Mouse (Mus musculus): ENCODE data around the gene Gm13304. TPM values are rescaled to one million over a fixed set of nuclear protein-coding genes. Genes with fewer than 3 reads are reported as not detected.
"Not testable (repeated sequence)": the region's sequence is repeated elsewhere in the genome, so short reads cannot be mapped to it uniquely, and the experiment has no call there.

The Gm13304 gene
- 1 to 10 TPM; 2.0 to 5.4 TPM for total RNA-seq (2021)
- long read RNA-seq, experiment 1: 0 reads
- long read RNA-seq, experiment 2: 0 reads

DNA sequence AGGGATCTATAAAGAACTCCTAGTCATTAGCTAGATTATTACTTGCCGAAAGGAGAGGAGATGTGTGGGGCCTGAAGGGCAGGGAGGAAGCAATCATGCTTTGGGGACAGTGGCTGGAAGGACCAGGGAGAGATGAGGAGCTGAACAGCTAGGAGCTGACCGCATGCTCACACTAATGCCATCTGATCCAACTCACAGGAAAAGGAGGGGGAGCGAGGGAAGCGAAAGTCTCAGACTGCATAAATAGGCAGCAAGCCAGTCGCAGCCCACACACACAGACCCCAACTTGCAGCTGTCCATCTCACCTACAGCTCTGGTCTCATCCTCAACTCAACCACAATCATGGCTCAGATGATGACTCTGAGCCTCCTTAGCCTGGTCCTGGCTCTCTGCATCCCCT, at the start of gene Gm13304:
Gene Gm13304, plus strand, starts transcription at position 301 of the 400 bp plus-strand sequence.
- DNase-seq (ENCODE audit: low spot score in 2 of 2): not testable (repeated sequence)

DNA sequence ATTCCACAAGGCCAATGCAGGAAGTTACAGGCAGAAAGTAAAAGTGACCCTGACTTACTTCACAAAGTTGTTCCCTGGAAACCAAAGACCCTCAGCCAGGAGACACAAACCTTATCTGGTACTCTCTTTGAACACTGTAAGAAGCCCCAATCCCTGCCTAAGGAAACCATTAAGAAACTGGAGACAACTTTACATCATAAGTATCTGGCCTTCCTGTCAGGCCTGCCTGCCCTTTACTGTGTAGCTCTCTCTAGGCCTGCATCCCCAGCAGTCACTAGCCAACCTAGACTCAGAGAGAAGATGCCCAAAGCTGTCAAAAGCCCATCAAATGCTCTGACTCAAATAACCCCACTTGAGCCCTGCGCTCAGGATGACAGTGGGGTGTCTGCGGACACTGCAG, 23.7 kb upstream of the Gm13304 start, which contains the start of gene Gm3893:
Gene Gm3893, plus strand, starts transcription at position 301 of the 400 bp plus-strand sequence.
- DNase-seq (ENCODE audit: low spot score in 2 of 2): not testable (repeated sequence)

DNA sequence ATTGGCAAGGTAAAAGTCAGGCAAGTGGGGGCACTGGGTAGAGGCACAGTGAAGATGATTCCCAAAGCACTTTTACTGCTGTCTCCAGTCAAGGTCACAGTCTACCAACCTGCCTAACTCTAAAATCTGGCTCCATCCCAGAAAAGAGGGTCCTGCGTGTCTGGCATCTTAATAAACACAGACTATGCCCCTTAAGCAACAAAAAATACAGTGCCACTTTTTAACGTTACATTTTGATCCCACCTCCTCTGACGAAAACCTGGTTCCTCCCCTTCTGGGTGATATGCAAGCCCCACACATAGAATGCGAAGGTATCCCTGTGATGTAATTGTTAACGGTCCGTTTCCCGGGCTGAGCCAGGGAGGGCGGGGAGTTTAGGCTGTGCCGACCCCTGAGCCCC, 38.5 kb downstream of the Gm13304 start, which contains the start of gene Gm13306:
Gene Gm13306, plus strand, starts transcription at position 301 of the 400 bp plus-strand sequence.
- not testable (repeated sequence) for DNase-seq (ENCODE audit: low spot score in 2 of 2)

Other genes with a start within 250 kb of the Gm13304 start
- gene Gm21541, start 211.2 kb upstream of the Gm13304 start, total RNA-seq (2021): not detected
- gene Gm20878, start 173.2 kb upstream of the Gm13304 start, total RNA-seq (2021): 1 to 10 TPM; 4.6 to 6.3 TPM
- gene Fam205a4, start 148.8 kb upstream of the Gm13304 start, total RNA-seq (2021): 1 to 10 TPM; 1.0 to 1.1 TPM
- gene Gm21093, start 80.1 kb upstream of the Gm13304 start, total RNA-seq (2021): not detected
- gene Gm3893, start 23.6 kb upstream of the Gm13304 start, total RNA-seq (2021): not detected
- gene Gm13306, start 38.6 kb downstream of the Gm13304 start, total RNA-seq (2021): 10 to 100 TPM in 1 of 2 experiments, not detected in 1; 11.4 TPM
- 1 to 10 TPM in 1 of 2 experiments, not detected in 1; 1.6 TPM for gene Gm13305, start 53.8 kb downstream of the Gm13304 start, total RNA-seq (2021)
- under 1 TPM; 0.35 to 0.73 TPM for gene Gm10600, start 125.8 kb downstream of the Gm13304 start, total RNA-seq (2021)
- gene Ccl21b, start 140.9 kb downstream of the Gm13304 start, total RNA-seq (2021): not detected
- gene Gm21953, start 179.4 kb downstream of the Gm13304 start, total RNA-seq (2021): not detected
- gene Fam205a3, start 203.5 kb downstream of the Gm13304 start, total RNA-seq (2021): not detected